Mouse (Mus musculus) neural tube, embryonic 12.5 days (tissue): ENCODE measurements around the gene Gjb5. TPM values are rescaled to one million over a fixed set of nuclear protein-coding genes. Genes with fewer than 3 reads are reported as not detected.
A peak's percentile ranks its signal among the peaks of the same experiment; 100 is the strongest.

ENCODE experiments used
- ATAC-seq: fragments of 200-750 bp; cut with Nextera tagmentation; 2 replicates; pipeline ENCODE4 v1.8.0; 2017; ENCODE audit warnings: low read depth, mild to moderate bottlenecking, moderate TSS enrichment, moderate library complexity; ENCODE audit not compliant: low FRiP score
- H3K27ac ChIP-seq: fragments of 300-500 bp; sonication (generic); 2 replicates; pipeline ENCODE4 v1.5.1; 2016
- H3K27me3 ChIP-seq: fragments of 300-500 bp; sonication (generic); replicated peaks from 2 replicates; pipeline ENCODE4 v1.6.1; 2016; ENCODE audit warnings: mild to moderate bottlenecking
- H3K36me3 ChIP-seq: fragments of 300-500 bp; sonication (generic); 2 replicates; pipeline ENCODE4 v1.6.1; 2016; ENCODE audit warnings: mild to moderate bottlenecking
- H3K4me1 ChIP-seq: fragments of 300-500 bp; sonication (generic); 2 replicates; pipeline ENCODE4 v1.6.1; 2016
- H3K4me2 ChIP-seq: fragments of 300-500 bp; sonication (generic); replicated peaks from 2 replicates; pipeline ENCODE4 v1.6.1; 2016; ENCODE audit warnings: mild to moderate bottlenecking
- H3K4me3 ChIP-seq: fragments of 300-500 bp; sonication (generic); 2 replicates; pipeline ENCODE4 v1.5.1; 2016
- H3K9ac ChIP-seq: fragments of 300-500 bp; sonication (generic); 2 replicates; pipeline ENCODE4 v1.6.1; 2016; ENCODE audit warnings: mild to moderate bottlenecking
- H3K9me3 ChIP-seq: fragments of 300-500 bp; sonication (generic); 2 replicates; pipeline ENCODE4 v1.6.1; 2016; ENCODE audit warnings: mild to moderate bottlenecking
- WGBS: fragments of 180-500 bp; shearing (Covaris S2); methylation state at CpG from one replicate; pipeline ENCODE4 v1.1.7; 2016; 5-methylcytosine and 5-hydroxymethylcytosine counted together
- polyA plus RNA-seq: library from polyadenylated mRNA; unstranded; fragments of >200 nt; fragmentation: Nextera tagmentation; extraction: Ambion mirVana; gene quantifications from 2 replicates; pipeline ENCODE4 v1.2.1, GENCODE M21; 2016

Gjb5 gene
- polyA plus RNA-seq, 1 experiment from 2014 or later: 0.43 TPM

DNA sequence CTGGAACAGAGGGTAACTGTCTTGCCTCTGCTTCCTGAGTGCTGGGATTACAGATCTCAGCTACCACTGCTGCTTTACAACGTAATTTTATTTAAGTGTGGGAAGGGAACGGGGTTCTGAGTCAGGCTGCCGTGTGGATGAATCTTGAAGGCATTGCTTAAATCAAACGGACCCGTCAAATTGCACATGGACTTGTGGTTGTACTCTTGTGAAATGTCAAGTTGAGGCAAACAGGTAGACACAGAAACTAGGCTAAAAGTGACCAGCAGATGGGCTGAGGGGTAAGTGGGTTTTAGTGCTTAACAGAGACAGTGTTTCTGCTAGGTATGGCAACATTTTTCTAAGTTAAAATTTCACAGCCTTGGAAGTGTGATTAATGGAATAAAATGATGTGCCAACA lies 20.3 kb downstream of the Gjb5 start:
- Histone ChIP-seq H3K36me3 (no peaks in the 10 kb centered on the region), H3K27me3 (peaks cover 12% of the 10 kb centered on the region), H3K4me3 (no peak overlapping the region), H3K27ac (no peak overlapping the region), H3K9ac (no peak overlapping the region), H3K9me3 (no peaks in the 10 kb centered on the region), H3K4me2 (no peak overlapping the region), H3K4me1 (no peaks in the 10 kb centered on the region)
- ATAC-seq: no peak
- 82% methylated on average over 5 of the region's 5 CpGs for whole genome bisulfite sequencing

DNA sequence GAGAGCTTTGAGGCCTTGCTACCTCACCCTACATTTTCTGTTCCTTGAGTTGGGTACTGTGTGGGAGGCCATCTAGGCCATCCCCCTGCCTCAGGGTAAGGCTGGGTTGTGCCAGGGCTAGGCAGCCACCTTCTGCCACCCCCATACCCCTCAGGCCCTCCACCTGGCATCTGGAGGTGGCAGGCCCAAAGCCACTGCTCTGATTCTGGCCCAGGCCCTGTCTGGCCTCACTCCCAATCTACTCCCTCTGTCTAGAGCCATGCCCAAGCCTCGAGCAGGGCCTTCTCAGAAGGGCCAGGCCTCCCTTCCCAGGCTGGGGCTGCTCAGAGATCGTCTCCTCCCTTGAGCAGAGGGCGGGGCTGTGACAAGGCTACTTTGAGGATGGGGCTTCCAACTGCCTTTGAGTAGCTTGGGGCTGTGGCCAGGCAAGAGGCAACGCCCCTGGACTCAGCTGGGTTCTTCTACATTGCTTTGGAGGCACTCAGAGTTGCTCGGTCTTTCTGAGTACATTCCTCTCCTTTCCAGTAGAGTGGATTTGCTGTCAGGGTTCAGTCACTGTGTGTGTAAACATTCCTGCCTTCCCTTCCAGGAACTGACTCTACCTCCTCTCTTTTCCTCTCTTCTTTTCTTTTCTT lies 23.0 kb downstream of the Gjb5 start:
- H3K36me3 ChIP-seq: no peaks in the 10 kb centered on the region
- H3K4me1 ChIP-seq: peaks cover 15% of the 10 kb centered on the region
- H3K4me3 ChIP-seq: no peak overlapping the region
- H3K9me3 ChIP-seq: no peaks in the 10 kb centered on the region
- WGBS: 43% methylated on average over 5 of the region's 5 CpGs
- H3K27me3 ChIP-seq: peaks cover 36% of the 10 kb centered on the region
- H3K9ac ChIP-seq: no peak overlapping the region
- H3K4me2 ChIP-seq: no peak overlapping the region
- ATAC-seq: no peak
- H3K27ac ChIP-seq: no peak overlapping the region

DNA sequence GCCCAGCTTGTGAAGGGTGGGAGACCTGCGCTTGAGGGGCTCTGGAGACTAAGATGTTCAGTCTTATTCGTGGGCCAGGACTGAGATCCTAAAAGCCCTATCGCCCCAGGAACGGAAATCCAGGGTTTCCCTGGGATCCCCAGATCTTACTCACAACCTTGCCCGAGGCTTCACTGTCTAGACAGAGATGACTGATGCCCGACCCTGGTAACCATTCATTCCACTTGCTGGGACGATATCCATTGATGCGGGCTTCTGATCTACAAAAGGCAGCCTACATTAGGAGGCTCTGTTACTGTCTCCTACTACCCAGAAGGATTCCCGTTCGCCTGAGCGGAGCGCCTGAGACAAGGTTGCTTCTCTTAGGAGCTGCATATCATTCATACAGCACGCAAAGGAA lies 26.8 kb downstream of the Gjb5 start:
- no peaks in the 10 kb centered on the region for H3K36me3 ChIP-seq
- H3K4me3 ChIP-seq: no peak overlapping the region
- H3K27ac ChIP-seq: no peak overlapping the region
- H3K27me3 ChIP-seq: peaks cover 67% of the 10 kb centered on the region
- H3K9ac ChIP-seq: no peak overlapping the region
- H3K9me3 ChIP-seq: no peaks in the 10 kb centered on the region
- peaks cover 18% of the 10 kb centered on the region for H3K4me1 ChIP-seq
- no peak for ATAC-seq
- 16% methylated on average over 13 of the region's 13 CpGs for WGBS
- H3K4me2 ChIP-seq: peak overlapping the region; percentile 48; the same call in 1 of the 2 replicates

DNA sequence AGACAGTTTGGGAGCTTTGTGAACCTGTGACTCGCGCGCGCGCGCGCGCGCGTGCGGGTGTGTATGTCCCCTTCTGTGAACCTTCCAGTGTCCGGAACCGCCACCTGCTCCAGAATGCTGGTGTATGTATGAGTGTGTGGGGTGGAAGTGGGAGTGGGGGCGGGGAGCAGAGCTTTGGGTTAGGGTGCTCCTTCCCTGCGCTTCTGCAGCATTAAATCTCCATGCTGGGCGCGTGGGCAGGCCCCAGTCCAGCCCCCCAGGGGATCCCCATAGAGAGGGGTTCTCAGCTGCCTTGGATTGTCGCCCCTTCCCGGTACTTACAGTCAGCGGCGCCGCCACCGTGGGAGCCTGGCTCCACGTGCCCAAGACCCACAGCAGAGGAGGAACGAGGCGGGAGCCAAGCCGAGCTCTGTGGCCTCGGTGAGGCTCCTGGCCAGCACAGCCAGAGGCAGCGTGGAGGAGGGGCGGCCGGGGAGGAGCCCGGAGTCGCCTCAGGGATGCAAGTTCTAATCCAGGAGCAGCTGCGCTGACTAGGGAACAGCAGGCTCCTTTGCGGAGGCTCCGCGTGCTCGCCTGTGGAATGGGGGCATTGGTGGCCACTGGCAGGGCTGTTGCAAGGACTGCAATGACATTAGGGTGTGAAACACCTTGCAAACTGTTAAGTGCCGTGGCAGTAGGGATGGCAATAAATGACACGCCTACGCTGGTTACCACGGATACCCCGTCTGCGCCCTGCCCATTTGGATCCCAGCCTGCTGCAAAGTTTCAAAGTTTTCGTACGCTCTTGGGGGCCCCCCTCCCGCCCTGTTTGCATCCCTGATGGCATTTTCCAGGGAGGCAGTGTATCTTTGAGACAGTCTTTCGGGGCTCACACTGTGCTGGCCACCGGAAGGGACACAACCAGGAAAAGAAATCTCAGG lies 27.5 kb downstream of the Gjb5 start, which contains the start of gene Gjb3:
Gene Gjb3, minus strand, starts transcription at position 664 of the 920 bp plus-strand sequence.
- Histone ChIP-seq H3K4me1 (peaks cover 18% of the 10 kb centered on the region), H3K9ac (no peak within 1 kb of the TSS), H3K27ac (no peak within 1 kb of the TSS), H3K4me3 (peak within 1 kb of the TSS; percentile 16), H3K36me3 (no peaks in the 10 kb centered on the region), H3K9me3 (no peaks in the 10 kb centered on the region), H3K27me3 (peaks cover 74% of the 10 kb centered on the region), H3K4me2 (peak within 1 kb of the TSS; percentile 48)
- ATAC-seq: no peak
- WGBS: 2% methylated on average over 49 of the region's 49 CpGs

DNA sequence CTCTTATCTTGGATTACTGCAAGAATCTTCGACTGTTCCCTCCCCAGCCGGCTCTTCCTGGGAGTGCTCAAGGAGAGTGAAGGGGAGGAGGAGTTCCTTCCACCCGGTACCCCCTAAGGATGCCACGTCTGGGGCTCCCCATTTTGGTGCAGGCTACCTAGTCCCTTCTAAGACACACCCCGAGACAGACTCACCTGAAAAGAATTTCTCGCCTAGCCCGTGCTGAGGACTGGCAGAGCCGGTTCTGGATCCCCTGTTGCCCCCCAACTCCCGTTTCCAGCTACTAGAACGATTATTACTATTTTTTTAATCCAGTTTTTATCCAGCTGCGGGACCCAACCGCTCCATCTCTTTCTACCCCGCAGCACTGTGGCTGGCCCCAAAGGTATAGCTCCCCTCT lies 28.2 kb downstream of the Gjb5 start:
- no peaks in the 10 kb centered on the region for H3K36me3 ChIP-seq
- no peak overlapping the region for H3K9ac ChIP-seq
- H3K4me2 ChIP-seq: peak overlapping the region; percentile 48
- H3K27ac ChIP-seq: no peak overlapping the region
- ATAC-seq: no peak
- no peaks in the 10 kb centered on the region for H3K9me3 ChIP-seq
- no peak overlapping the region for H3K4me3 ChIP-seq
- H3K27me3 ChIP-seq: peaks cover 76% of the 10 kb centered on the region
- 2% methylated on average over 13 of the region's 13 CpGs for WGBS
- H3K4me1 ChIP-seq: peaks cover 18% of the 10 kb centered on the region

DNA sequence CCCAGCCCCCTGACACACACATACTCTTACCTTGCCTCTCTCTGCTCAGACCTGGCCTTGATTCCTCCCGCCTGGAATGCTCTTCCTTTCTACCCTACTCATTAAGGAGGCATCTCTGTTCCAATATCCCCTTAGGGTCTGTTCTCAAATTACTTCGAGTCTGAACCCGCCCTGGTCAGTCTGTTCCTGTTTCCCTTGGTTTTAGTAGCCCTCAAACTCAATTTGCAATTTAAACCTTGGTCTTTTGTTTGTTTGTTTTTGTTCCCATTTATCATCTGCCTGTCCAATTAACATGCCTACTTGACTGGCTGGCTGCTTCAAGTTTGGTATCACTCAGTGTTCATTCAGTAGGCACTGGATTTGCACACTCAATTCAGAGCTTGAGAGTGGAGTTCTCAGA lies 28.9 kb downstream of the Gjb5 start:
- 9% methylated on average over 3 of the region's 3 CpGs for WGBS
- Histone ChIP-seq H3K9me3 (no peaks in the 10 kb centered on the region), H3K4me1 (peaks cover 18% of the 10 kb centered on the region), H3K9ac (no peak overlapping the region), H3K4me2 (no peak overlapping the region), H3K4me3 (no peak overlapping the region), H3K27me3 (peaks cover 70% of the 10 kb centered on the region), H3K36me3 (no peaks in the 10 kb centered on the region), H3K27ac (no peak overlapping the region)
- ATAC-seq: no peak

DNA sequence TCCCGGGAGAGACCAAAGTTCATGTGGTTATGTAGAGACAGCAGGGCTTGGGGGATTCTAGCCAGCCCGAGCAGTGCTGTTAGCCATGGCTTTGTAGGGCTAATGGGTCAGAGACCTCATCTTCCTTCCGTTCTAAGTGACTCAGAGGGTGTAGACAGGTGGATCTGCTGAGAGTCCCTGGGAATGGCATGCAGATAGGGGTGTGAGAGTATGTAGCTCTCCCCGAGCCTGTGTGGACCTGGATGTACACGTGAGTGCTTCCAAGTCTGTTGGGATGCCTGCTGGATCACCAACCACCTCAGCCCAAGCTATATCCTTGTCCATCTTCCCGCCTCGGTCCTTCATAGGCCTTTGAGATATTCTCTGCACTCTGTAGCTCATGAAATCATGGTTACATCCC lies 29.6 kb downstream of the Gjb5 start:
- ATAC-seq: no peak
- H3K9ac ChIP-seq: no peak overlapping the region
- peaks cover 18% of the 10 kb centered on the region for H3K4me1 ChIP-seq
- no peaks in the 10 kb centered on the region for H3K9me3 ChIP-seq
- H3K27ac ChIP-seq: no peak overlapping the region
- no peaks in the 10 kb centered on the region for H3K36me3 ChIP-seq
- 64% methylated on average over 7 of the region's 7 CpGs for WGBS
- no peak overlapping the region for H3K4me2 ChIP-seq
- H3K27me3 ChIP-seq: peaks cover 68% of the 10 kb centered on the region
- H3K4me3 ChIP-seq: no peak overlapping the region

DNA sequence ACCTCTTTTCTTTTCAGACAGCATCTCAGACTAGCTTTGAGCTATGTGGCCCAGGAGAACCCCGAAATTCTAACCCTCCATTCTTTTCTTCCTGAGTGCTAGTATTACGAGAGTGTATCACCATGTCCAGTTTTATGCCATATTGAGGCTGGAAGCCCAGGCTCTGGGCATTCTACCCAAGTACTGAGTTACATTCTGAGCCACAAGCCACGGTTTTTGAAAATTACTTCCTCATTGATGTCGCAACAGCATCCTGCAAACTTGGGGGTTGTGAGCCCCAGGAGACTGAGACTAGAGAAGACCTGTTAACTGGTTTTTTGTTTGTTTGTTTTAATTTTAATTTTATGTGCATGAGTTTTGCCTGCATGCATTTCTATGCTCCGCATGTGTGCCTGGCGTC lies 30.2 kb downstream of the Gjb5 start:
- 80% methylated on average over 6 of the region's 6 CpGs for WGBS
- Histone ChIP-seq H3K9ac (no peak overlapping the region), H3K27ac (no peak overlapping the region), H3K4me2 (no peak overlapping the region), H3K36me3 (no peaks in the 10 kb centered on the region), H3K4me3 (no peak overlapping the region), H3K9me3 (no peaks in the 10 kb centered on the region), H3K27me3 (peaks cover 66% of the 10 kb centered on the region), H3K4me1 (peaks cover 18% of the 10 kb centered on the region)
- no peak for ATAC-seq

DNA sequence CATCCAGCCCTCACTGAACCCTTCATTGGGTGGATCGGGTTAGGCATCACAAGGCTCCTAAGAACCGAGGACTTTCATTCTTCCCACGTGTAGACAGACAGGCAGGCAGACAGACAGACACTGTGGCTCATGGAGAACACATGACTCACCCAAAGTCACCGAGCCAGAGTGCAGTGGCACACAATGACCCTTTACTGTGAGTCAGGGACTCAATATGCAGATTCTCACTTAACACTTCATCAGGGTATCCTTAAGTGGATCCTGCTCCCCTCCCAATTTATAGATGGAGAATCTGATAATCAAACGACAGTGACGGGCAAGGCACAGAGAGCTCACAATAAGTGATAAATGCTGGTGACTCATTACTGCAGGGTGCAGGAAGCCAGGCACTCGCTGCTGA lies 30.7 kb downstream of the Gjb5 start:
- no peaks in the 10 kb centered on the region for H3K9me3 ChIP-seq
- H3K4me2 ChIP-seq: no peak overlapping the region
- H3K9ac ChIP-seq: no peak overlapping the region
- H3K27me3 ChIP-seq: peaks cover 62% of the 10 kb centered on the region
- no peak overlapping the region for H3K4me3 ChIP-seq
- 69% methylated on average over 7 of the region's 7 CpGs for WGBS
- ATAC-seq: no peak
- peaks cover 18% of the 10 kb centered on the region for H3K4me1 ChIP-seq
- no peak overlapping the region for H3K27ac ChIP-seq
- no peaks in the 10 kb centered on the region for H3K36me3 ChIP-seq

DNA sequence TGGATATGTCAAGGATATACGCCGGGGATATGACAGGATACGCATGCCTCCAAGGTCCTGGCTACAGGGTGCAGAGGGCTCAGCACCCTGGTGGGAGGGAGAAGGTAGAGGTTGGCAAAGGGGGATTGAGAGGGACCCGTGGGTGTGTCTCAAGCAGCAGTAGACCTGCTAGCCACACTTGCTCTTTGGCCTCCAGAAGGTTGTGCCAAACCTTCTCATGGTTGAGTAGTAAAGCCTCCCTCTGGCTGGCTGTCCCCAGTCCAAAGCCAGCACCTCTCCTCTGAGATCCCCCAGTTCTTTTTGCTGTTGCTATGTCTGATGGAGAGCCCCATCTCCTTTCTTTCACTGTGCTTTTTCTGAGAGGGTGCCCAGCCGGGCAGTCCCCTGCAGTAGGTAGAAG lies 32.7 kb downstream of the Gjb5 start:
- H3K9me3 ChIP-seq: no peaks in the 10 kb centered on the region
- peaks cover 6% of the 10 kb centered on the region for H3K4me1 ChIP-seq
- WGBS: 91% methylated on average over 5 of the region's 5 CpGs
- H3K9ac ChIP-seq: no peak overlapping the region
- no peak overlapping the region for H3K4me3 ChIP-seq
- H3K4me2 ChIP-seq: no peak overlapping the region
- peaks cover 44% of the 10 kb centered on the region for H3K27me3 ChIP-seq
- ATAC-seq: no peak
- H3K36me3 ChIP-seq: no peaks in the 10 kb centered on the region
- H3K27ac ChIP-seq: no peak overlapping the region

DNA sequence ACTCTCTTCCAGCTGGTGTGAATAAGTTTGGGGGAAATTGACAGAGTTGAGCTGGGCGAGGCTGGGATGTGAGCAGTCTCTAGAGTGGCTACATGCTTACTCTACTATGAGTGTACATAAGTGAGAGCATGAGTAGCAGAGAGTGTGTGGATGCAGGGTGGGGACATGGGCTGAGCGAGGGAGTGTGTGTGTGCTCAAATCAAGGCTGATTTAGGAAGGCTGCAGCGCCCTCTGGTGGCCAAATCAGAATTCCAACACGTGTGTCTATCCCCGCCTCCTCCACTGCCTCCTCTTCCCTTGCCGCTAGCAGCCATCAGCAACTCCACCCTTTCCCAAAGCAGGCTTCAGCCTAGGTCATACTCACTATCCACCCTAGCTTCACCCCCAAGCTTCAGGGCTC lies 33.2 kb downstream of the Gjb5 start:
- Histone ChIP-seq H3K27ac (no peak overlapping the region), H3K4me3 (no peak overlapping the region), H3K4me2 (no peak overlapping the region), H3K9ac (no peak overlapping the region), H3K4me1 (0 out of 2 replicates have a peak, but pooled peaks cover under 1% of the 10 kb centered on the region), H3K9me3 (no peaks in the 10 kb centered on the region), H3K36me3 (no peaks in the 10 kb centered on the region), H3K27me3 (peaks cover 38% of the 10 kb centered on the region)
- ATAC-seq: peak; percentile 66
- WGBS: 5% methylated on average over 6 of the region's 6 CpGs

DNA sequence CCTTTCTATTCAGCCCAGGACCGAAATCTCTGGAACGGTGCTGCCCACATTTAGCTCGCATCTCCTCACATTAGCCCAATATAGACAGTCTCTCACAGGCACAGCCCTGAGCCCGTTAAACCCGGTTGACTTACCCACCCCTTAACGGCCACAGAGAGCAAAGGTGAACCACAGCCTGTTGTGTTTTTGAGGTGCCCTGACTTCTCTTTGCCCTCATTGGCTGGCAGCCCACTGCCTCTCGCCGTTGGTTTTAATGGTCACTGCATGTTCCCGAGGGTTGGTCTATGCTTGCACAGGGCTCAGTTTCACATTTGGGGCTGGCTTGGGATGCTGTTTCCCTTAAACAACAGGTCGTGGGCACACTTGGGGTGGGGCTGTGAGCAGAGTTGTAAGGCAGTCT lies 33.7 kb downstream of the Gjb5 start:
- Histone ChIP-seq H3K9ac (no peak overlapping the region), H3K27me3 (peaks cover 34% of the 10 kb centered on the region), H3K4me3 (no peak overlapping the region), H3K27ac (no peak overlapping the region), H3K9me3 (no peaks in the 10 kb centered on the region), H3K36me3 (no peaks in the 10 kb centered on the region), H3K4me1 (no peaks in the 10 kb centered on the region), H3K4me2 (no peak overlapping the region)
- ATAC-seq: peak; percentile 29; the same call in 1 of the 2 replicates
- WGBS: 80% methylated on average over 10 of the region's 10 CpGs
